Mouse (Mus musculus): ENCODE measurements at regions not wholly inside any gene's neighbourhood (a gene's known extent, or its start where the extent isn't known, plus 50 kb on each side); places are given as distances from the start of the nearest gene placed in this dataset.

DNA sequence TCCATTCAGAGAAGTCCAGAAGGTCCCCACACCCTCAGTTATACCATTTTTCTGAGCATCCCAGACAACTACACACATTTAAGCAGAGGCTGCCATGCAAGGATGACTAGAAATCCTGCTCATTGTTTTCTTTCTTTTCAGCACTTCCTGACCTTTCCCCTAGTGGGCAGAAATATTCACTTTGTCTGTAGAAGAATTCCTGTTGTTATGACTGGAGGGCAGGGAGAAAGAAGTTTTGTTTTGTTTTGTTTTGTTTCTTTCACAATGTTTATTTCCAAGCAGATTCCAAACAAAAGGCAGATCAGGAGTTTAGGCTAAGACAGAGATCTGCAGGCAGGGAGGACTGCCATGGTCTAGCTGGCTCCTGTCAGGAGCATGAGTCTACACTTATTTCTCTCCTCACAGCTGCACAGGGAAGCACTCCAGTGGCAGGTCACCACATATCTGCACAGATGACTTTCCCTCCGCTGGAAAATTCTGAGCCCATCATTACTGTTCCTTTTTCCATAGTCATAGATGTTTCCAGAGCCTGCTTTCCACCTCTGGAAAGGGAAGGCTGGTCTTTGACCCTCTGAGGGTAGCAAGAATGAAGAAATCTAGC is 182.5 kb upstream of the Dyrk2 start:
- no peak for DNase-seq

DNA sequence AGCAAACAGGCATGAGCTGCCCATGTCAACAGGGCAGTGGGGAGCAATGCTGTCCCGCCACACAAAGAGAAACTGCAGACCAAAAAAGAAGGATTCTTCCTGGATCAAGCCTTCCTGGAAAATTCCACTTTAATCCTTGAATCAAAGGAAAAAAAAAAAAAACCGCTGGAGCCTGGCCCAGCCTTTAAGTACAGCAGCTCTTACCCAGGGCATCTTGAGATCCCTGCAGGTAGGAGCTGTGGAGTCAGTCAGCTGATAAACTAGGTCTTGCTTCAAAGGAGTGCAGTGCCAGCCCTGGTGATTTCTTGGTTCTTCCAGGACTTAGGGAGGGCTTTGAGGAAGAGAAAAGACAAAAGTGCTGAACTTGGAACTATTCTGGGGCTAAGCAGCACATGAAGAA is 181.6 kb upstream of the Dyrk2 start:
- no peak for DNase-seq

DNA sequence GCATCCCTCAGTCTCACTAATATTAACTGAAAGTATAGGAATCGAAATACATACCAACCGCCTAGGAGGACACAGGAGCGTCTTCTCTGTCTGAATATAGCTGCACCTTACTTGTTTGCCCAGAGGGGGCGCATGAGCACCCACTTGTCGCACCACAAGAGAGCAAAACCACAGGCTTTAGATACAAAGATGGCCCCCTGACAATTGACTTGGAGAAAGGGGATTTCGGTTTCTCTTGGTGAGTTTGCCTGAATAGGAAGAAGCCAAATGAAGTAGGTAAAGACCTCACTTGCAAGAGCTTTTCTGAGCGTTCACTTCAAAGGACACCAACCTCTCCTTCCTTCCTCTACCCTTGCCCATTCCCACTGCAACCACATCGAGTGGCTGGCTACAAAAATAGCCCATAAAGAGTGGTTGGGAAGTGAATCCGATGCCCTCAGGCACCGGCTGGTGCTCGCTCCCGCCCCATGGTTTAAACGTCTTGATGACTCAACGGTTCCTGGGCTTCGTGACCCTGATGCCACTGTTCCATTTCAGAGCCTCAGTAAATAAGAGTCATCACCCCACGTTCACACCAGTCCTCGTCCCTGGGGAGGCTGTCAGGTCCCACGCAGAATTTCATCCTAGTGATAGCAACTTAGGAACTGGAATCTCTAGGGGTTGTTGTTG is 180.1 kb upstream of the Dyrk2 start:
- DNase-seq, result no peak

DNA sequence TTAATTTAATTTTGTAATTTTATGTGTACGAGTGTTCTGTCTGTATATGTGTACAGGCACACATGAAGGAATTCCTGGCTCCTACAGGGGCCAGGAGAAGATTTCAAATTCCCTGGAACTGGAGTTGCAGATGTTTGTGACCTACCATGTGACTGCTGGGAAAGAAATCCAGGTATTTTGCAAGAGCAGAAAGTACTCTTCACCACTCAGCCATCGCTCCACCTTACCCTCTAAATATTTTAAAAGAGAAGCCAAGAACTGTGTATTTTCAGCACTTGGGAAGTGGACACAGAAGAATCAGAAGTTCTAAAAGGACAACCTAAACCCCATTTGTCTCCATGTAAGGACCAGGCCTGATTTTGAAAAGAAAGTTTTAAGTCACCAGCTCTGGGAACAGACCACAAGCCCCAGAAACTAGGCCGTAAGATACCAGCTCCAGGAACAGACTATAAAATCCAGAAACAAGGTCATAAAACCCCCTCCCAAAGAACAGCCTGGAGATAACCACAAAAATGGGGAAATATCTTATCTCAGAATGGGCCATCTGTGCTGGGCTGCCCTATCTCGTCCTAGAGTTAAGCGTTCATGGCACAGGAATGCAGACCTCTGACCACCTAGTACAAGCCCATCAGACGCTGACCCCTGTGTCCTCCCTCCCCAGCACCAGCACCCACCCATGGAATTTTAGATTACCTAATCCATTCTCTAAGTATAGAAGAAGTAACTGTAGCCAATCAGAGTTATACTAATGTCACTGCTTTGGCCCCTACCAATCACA is 178.8 kb upstream of the Dyrk2 start:
- DNase-seq, result no peak

DNA sequence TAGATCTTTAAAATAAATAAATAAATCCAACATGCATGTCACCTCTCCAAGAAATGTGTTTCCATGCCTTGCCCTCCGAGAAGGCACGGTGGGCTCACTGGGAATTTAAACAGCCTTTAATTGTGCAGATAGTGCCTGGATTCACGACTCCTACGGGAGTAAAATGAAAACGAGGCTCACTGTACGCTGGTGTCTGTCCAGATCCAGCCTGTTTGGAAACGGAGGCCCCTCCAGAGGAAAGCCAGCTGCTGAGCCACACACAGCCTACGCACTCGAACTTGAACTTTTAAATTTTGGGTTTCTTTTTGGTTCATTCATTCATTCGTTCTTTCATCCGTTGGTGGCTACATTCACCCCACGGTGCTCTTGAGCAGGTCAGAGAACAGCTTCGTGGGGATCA is 175.1 kb upstream of the Dyrk2 start:
- DNase-seq, result no peak

DNA sequence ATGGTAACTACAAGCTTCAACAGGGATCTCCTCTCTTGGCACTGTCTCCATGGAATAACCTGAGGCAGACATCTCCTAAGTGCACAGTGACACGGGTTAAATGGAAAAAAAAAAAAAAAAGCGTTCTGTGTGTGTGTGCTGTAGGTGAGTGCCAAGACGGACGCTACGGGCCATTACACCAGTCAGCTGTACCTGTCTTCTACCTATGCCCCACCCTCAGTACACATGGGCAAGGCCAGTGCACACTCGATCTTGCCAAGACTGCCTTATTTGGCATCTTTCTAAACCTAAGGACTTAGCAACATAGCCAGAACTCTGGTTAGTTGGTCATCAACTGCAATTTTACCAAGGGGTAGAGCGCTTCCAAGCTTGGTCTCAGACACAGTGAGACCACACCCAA is 173.1 kb upstream of the Dyrk2 start:
- no peak for DNase-seq

GRCm38 (mm10) chr10:119040205-119040604 is 170.2 kb upstream of the Dyrk2 start:
- DNase-seq, result no peak

DNA sequence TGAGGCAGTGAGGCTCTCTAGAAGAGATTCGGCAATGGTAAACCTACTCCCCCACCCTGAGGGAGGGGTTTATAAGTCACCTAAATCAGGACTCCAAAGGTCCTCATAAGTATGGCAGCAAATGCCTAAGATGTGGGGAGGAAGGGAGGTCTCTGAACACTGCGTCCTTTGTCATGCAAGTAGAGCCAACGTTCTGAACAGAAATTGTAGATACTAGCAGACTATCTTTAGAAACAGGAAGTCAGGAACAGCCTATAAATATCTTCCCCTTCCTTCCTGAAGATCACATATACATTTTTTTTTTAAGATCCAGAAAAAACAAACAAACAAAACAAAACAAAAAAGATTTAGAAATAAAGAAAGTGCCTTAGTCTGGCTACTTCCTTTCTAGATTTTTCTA is 169.7 kb upstream of the Dyrk2 start:
- DNase-seq, result no peak

GRCm38 (mm10) chr10:119038991-119039390 is 169.0 kb upstream of the Dyrk2 start:
- no peak for DNase-seq

DNA sequence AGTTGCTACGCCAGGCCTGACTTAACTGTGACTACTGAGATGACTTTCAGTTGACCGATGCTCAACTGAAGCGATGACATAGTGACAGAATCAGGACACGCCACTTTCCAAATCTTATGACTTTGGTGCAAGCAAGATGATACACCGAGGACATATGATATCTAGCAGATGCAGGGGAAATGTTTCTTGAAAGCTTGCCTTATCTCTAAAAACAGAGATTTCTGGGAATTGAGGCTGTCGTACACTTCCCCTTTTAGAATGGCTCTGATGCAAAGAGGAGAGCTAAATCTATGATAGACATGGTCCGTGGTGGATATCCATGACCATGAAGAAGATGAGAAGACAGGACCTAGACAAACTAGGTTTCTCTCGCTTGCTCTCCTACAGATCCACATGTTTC is 167.8 kb upstream of the Dyrk2 start:
- DNase-seq, result no peak

DNA sequence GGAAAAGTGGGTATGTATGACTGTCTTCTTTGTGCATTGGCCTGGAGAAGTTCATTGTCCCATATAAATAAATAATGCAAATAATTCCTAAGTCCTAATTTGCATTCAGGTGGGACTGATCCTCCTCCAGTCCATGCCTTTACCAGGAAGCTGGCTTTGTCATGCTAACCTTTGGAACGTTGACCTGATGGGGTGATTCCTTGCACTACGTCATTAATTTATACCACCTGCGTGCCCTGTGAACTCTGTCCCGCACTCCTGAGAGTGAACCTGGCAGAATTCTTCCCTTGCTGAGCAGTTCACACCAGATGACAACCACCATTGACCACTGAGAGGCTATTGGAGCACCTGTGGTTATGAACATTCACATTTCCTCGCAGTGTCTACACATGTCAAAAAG is 165.9 kb upstream of the Dyrk2 start:
- DNase-seq, result no peak

DNA sequence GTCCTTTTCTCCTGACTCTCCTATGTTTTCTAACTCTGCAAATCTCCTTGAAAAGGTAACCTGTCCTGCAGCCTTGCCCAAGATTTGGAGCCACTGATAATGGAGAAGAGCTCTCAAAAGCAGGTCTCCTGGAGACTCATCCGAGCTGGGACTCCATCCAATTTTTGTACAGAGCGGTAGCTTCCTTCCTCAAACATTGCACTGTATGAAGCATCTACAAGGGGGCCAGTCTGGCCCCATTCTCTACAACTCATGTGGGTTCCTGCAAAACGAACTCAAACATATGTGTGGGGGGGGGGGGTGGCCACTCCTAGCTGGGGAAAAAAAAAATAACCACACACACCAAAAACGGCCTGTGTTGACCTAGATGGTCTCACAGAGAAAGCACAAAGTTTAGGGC is 164.4 kb upstream of the Dyrk2 start:
- no peak for DNase-seq

DNA sequence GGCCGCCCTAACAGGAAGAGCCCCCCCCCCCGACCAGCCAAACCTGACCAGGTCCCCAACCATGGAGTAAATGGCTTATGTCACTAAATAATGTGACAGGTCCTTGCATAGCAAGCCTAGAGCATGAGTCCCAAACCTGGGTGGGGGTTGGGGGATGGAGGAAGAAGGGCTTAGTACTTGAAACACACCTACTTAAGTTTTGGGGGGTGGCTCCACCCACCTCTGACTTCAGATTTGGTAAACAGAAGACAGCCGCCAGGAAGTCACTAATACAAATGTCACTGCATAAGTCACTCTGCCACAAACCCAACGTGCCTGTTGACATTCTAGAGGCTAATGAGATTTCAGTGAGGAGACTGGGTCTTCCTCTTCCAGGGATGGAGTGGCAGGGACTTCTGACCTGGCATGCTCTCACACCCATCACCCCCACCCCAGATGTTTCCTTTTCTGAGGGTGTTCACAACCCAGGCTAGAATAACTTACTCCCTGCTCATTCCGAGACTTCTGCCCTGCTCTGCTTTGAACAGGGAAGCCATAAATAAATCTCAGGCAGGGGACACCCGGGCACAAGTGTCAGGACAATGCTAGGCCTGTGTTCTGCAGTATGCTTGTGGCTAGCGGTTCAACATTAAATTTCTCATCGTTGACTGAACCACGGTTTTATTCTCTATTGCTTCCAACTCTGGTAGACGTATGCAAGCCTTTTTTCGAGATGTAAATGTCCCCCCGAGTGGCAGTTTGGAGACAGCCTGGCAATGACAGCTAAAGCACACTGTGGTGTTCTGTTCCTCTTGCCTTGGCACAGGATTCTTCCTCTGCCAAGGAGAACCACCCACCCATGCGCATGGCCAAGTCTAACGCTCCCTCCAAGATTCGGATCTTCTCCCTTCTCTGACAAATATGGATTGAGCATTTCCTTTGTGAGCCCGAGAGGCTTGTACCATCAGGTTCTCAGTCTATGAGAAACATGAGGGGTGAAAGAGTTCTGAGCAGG is 161.6 kb upstream of the Dyrk2 start:
- no peak for DNase-seq

DNA sequence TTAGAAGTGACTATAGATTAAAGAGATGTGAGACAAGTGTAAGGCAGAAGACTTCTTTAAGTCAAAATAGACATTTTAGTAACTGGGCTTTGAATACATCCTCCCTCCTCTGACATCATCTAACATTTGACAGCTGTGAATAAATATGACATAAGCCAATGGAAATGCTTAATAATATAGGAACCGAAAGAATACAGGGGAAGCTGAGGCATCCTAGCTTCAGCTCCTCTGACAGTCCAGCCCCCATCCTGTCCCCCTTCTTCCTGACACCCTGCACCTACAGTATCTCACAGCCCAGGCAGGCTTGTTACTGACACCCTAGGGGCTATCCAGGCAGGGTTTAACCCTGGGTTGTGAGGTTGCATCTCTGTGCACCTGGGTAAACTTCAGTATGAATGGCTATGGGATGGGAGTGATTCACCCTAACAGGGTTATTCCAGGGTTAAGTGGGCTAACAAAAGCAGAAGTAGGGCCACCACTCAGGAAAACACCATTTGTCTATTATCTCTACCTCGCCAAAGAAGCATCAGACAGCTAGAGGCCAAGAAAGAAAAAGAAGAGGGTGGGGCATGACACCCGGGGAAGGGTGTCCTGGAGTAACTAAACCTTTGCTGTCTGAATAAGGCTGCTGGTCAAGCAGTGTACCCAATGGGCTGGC is 158.6 kb upstream of the Dyrk2 start:
- no peak for DNase-seq

- no peak for DNase-seq
Measured at GRCm38 (mm10) chr10:119027241-119027901, 157.4 kb upstream of the Dyrk2 start.

GRCm38 (mm10) chr10:119026291-119026690 is 156.3 kb upstream of the Dyrk2 start:
- no peak for DNase-seq

DNA sequence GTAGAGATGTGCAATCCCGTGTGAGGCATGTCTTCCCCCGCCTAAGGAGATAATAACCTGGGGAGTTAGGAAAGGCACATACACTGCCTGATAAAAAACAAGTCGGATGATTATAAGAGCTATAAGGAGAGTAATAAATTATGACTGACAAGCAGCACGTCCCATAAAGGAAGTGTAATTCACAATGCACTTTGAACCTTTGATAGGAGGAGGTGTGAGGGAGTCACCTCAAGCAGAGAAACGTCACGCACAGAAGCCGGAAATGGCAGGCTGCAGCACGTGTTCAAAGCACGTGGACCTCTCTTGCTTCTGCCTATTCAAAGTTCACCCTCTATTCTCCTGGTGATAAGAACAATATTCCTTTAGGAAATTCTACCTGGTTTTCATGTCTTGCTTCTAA is 154.4 kb upstream of the Dyrk2 start:
- DNase-seq, result no peak

DNA sequence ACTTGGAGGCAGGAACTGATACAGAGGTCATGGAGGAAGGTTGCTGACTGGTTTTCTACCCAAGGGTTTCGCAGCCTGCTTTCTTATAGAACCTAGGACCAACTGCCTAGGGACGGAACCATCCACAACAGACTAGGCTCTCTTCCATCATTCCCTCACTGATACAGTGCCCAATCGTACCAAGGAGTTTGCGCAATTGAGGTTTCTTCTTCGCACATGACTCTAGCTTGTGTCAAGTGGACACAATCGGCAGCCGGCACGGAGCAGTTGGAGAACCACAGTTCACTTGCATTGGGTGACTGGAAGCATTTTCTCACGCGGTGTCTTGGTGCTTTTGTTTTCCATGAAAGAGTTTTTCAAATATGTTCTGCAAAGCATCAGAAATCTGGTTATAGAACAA is 149.1 kb upstream of the Dyrk2 start:
- no peak for DNase-seq

DNA sequence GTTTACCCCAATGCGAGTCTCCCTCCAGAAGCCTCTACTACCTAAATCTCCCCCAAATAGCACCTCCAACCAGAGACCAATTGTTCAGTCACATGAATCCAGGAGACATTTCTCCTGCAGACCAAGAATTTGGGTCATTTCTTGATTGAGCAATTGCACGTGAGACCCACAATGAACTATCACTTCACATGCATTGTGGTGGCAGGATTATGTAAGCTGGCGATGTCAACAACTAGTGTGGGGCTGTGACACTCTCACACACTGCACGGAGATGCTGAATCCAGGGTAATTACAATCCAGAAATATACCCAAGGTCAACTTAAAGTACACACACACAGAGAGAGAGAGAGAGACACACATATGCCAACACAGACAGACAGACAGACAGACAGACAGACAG is 148.5 kb upstream of the Dyrk2 start:
- no peak for DNase-seq

GRCm38 (mm10) chr10:119016104-119016503 is 146.1 kb upstream of the Dyrk2 start:
- DNase-seq, result no peak

DNA sequence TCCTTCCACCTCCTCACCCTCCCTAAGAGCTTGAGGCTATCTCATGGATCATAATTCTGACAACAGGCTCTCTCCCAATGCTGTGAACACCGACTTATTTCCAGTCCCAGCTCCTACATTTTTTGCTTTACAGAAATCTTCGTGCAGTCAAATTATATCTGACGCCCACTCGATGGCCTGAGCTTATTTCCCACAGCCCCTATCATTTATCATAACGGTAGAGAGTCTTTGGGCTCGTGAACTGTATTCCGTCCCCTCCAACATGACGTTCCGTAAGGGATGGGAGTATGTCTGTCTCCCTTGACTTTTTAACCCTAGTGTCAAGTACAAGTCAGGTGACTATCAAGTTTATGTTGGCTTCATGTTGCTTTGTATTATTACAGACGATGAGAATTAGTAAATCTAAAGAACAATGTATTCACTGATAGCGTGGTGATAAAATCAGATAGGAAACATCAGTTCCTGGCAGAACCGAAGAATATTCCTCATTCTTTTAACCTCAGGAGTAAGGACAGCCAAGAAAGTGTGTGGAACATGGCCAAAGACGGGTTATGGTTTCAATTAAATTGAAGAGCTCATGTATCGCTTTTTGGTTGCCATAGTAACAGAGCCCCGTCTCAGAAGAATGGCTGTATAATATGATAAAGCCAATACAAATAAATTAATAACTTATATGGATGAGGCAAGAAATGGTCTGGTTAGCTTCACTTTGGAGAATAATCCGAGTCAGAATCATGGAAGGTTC is 145.5 kb upstream of the Dyrk2 start:
- no peak for DNase-seq

Measured in cerebellum, adult 9-11 months (tissue).